Mouse (Mus musculus): ENCODE measurements around the gene Pom121.

DNA sequence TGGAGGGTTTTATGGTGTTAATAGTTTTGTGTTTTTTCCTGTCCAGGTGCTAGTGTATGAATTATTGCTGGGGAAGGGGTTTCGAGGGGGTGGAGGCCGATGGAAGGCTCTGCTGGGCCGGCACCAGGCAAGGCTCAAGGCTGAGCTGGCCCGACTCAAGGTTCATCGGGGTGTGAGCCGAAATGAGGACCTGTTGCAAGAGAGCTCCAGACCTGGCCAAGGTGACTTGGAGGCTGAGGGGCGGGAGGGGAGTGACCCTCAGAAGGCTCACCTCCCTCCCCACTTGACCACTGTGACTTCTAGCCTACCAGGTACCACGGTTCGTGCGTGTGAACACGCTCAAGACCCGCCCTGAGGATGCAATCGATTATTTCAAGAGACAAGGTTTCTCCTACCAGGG lies 23.2 kb downstream of the Pom121 start:
- TF ChIP-seq GATA1 (IDR thresholded peaks at IDR 0.05; ENCODE audit: borderline replicate concordance, low read length) = no peak
- no peak for TF ChIP-seq FLI1 (IDR thresholded peaks at IDR 0.05; ENCODE audit: low read length)
